Comparison of ENCODE assay signal across 9 mouse cellular contexts in the genomic region with DNA sequence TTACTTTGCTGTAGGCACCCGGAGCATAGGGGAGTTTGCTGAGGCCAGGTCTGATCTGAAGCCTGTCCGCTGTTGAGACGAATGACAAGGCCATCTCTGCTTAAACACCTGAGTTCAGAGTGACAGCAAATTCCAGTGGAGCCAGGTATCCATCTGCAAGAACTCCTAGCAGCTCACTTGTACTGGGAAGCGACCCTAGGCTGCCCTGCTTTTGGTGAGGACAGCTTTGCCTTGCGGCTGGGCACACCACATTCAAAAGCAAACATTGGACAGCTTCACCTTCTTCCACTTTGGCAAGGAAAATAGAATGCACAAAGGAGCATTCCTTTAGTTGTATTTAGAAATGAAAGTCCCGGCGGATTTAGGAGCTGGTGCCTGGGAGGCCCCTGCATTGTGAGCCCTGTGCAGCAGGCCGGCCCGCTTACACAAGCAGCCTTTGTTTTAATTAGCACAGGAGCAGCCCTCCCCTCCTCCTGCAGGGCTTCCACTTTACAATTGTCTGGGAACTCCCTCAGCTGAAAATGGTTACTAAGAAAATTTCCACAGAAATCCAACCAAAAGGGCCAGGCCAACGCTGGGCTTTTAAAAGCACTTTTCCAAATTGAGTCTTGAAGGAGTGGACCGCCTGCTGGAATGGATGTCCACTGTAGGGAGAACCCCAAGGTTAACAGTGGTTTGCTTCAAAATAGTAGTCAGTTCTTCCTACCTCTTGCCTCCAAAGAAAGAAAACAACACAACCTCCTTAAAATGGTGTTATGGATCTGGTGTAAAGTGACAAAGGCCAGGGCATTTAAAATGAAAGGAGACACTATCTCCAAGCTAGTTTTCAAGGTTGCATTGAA.
DNase-seq lines count a peak whose midpoint lies in the region; ATAC-seq and TF ChIP-seq lines count a peak whose summit lies in the region.
"Had no signal": no experiment of that assay in that cellular context is flagged by ENCODE, and none has a peak within 500 bp of the region (broad histone marks: within the 10 kb centered on the region; RNA-seq: fewer than 3 reads in every experiment).

No protein-coding gene starts in this region.

- 0 out of 2 replicates have a peak overlapping the region, but pooled peaks have one; percentile 7 for H3K9ac ChIP-seq in kidney, embryonic 15.5 days
- H3K9ac ChIP-seq in embryonic facial prominence, embryonic 14.5 days (ENCODE audit: low read depth, low read length), result 0 out of 2 replicates have a peak overlapping the region, but pooled peaks have one; percentile 9
- H3K9ac ChIP-seq in heart, embryonic 13.5 days, result peak overlapping the region; percentile 44
- H3K9ac ChIP-seq in midbrain, postnatal 0 days (replicated peaks; ENCODE audit: low read length, poor library complexity, severe bottlenecking), result no peak overlapping the region
- H3K9ac ChIP-seq: liver, embryonic 13.5 days had no signal

- TF ChIP-seq CTCF in midbrain, postnatal 0 days (IDR thresholded peaks at IDR 0.05), result no peak

- peaks cover 25% of the 10 kb centered on the region for H3K4me1 ChIP-seq in kidney, embryonic 15.5 days
- H3K4me1 ChIP-seq in embryonic facial prominence, embryonic 14.5 days (ENCODE audit: control insufficient read depth, insufficient read depth, low read length), result peaks cover 25% of the 10 kb centered on the region
- H3K4me1 ChIP-seq in heart, embryonic 13.5 days, result peaks cover 37% of the 10 kb centered on the region
- H3K4me1 ChIP-seq in midbrain, postnatal 0 days (ENCODE audit: insufficient read depth, low read length), result peaks cover 4% of the 10 kb centered on the region
- H3K4me1 ChIP-seq: liver, embryonic 13.5 days had no signal

- H3K36me3 ChIP-seq in kidney, embryonic 15.5 days, result no peaks in the 10 kb centered on the region
- no peaks in the 10 kb centered on the region for H3K36me3 ChIP-seq in embryonic facial prominence, embryonic 14.5 days (ENCODE audit: control insufficient read depth, insufficient read depth, low read length)
- H3K36me3 ChIP-seq in heart, embryonic 13.5 days, result no peaks in the 10 kb centered on the region
- no peaks in the 10 kb centered on the region for H3K36me3 ChIP-seq in midbrain, postnatal 0 days (ENCODE audit: insufficient read depth, low read length)
- H3K36me3 ChIP-seq: liver, embryonic 13.5 days had no signal

- H3K4me2 ChIP-seq in kidney, embryonic 15.5 days, result peak overlapping the region; percentile 21; the same call in 1 of the 2 replicates
- no peak overlapping the region for H3K4me2 ChIP-seq in embryonic facial prominence, embryonic 14.5 days (ENCODE audit: low read depth, low read length)
- H3K4me2 ChIP-seq in heart, embryonic 13.5 days, result peak overlapping the region; percentile 39
- H3K4me2 ChIP-seq in midbrain, postnatal 0 days (ENCODE audit: low read depth, low read length, poor library complexity, severe bottlenecking), result no peak overlapping the region
- H3K4me2 ChIP-seq: liver, embryonic 13.5 days had no signal

- no peaks in the 10 kb centered on the region for H3K27me3 ChIP-seq in kidney, embryonic 15.5 days
- H3K27me3 ChIP-seq in embryonic facial prominence, embryonic 14.5 days (replicated peaks; ENCODE audit: control insufficient read depth, insufficient read depth, low read length), result no peaks in the 10 kb centered on the region
- no peaks in the 10 kb centered on the region for H3K27me3 ChIP-seq in heart, embryonic 13.5 days (replicated peaks)
- H3K27me3 ChIP-seq in midbrain, postnatal 0 days (ENCODE audit: insufficient read depth, low read length), result no peaks in the 10 kb centered on the region
- H3K27me3 ChIP-seq: liver, embryonic 13.5 days had no signal

- no peak for DNase-seq in kidney, adult 18-20 months
- peak; percentile 78 for DNase-seq in embryonic facial prominence, embryonic 14.5 days (ENCODE audit: low spot score)
- DNase-seq in layer of hippocampus, adult 8-10 months (ENCODE audit: low spot score in 2 of 2), result peak; percentile 59 to 71
- peak; percentile 47 for DNase-seq in midbrain, postnatal 0 days (ENCODE audit: low spot score)
- DNase-seq in spleen, postnatal 10 days (ENCODE audit: low spot score in 2 of 2), result no peak
- DNase-seq in c-Kit-positive CD71-positive TER-119-positive erythroid progenitor cells, embryonic 14.5 days (ENCODE audit: low spot score), result no peak
- DNase-seq: liver, embryonic 13.5 days had no signal

- no peak overlapping the region for H3K4me3 ChIP-seq in kidney, embryonic 15.5 days (replicated peaks)
- no peak overlapping the region for H3K4me3 ChIP-seq in embryonic facial prominence, embryonic 14.5 days (ENCODE audit: low read depth, low read length)
- no peak overlapping the region for H3K4me3 ChIP-seq in heart, embryonic 13.5 days
- H3K4me3 ChIP-seq in midbrain, postnatal 0 days (ENCODE audit: low read depth, low read length), result no peak overlapping the region
- H3K4me3 ChIP-seq: liver, embryonic 13.5 days had no signal

- H3K9me3 ChIP-seq in kidney, embryonic 15.5 days (replicated peaks), result no peaks in the 10 kb centered on the region
- H3K9me3 ChIP-seq in embryonic facial prominence, embryonic 14.5 days (ENCODE audit: control insufficient read depth, low read length), result no peaks in the 10 kb centered on the region
- no peaks in the 10 kb centered on the region for H3K9me3 ChIP-seq in heart, embryonic 13.5 days
- H3K9me3 ChIP-seq in midbrain, postnatal 0 days (ENCODE audit: low read length), result no peaks in the 10 kb centered on the region
- H3K9me3 ChIP-seq: liver, embryonic 13.5 days had no signal

- peak overlapping the region; percentile 29; the same call in 1 of the 2 replicates for H3K27ac ChIP-seq in kidney, embryonic 15.5 days
- peak overlapping the region; percentile 82 for H3K27ac ChIP-seq in embryonic facial prominence, embryonic 14.5 days (replicated peaks; ENCODE audit: low read depth, low read length)
- H3K27ac ChIP-seq in heart, embryonic 13.5 days (replicated peaks), result peak overlapping the region; percentile 75
- 0 out of 2 replicates have a peak overlapping the region, but pooled peaks have one; percentile 43 for H3K27ac ChIP-seq in midbrain, postnatal 0 days (ENCODE audit: low read depth, low read length)
- H3K27ac ChIP-seq: liver, embryonic 13.5 days had no signal

- 29% methylated on average over 11 of the region's 11 CpGs for WGBS in kidney, embryonic 15.5 days
- WGBS in embryonic facial prominence, embryonic 14.5 days, result 26% methylated on average over 11 of the region's 11 CpGs
- 30% methylated on average over 11 of the region's 11 CpGs for WGBS in heart, embryonic 13.5 days
- WGBS in midbrain, postnatal 0 days, result 24% methylated on average over 11 of the region's 11 CpGs

- peak; percentile 79 for ATAC-seq in kidney, embryonic 15.5 days (replicated peaks; ENCODE audit: low FRiP score)
- ATAC-seq in embryonic facial prominence, embryonic 14.5 days (ENCODE audit: low read depth), result peak; percentile 71; the same call in 1 of the 2 replicates
- ATAC-seq in heart, embryonic 13.5 days (ENCODE audit: extremely low read depth, insufficient number of reproducible peaks, low FRiP score, low TSS enrichment), result no peak
- peak; percentile 54; the same call in 1 of the 2 replicates for ATAC-seq in midbrain, postnatal 0 days (ENCODE audit: low FRiP score)

Comparison
In these comparisons a context has a peak if more than half of its experiments do, and no peak if none do; other contexts are left out.
1. H3K27ac ChIP-seq: peak in every context shown above with its lines; median percentile 82 in embryonic facial prominence, embryonic 14.5 days; 75 in heart, embryonic 13.5 days; 43 in midbrain, postnatal 0 days; 29 in kidney, embryonic 15.5 days.
2. H3K4me2 ChIP-seq: peak in kidney, embryonic 15.5 days (single experiment) and heart, embryonic 13.5 days (single experiment); none in embryonic facial prominence, embryonic 14.5 days (single experiment) and midbrain, postnatal 0 days (single experiment).
3. DNase-seq: peak in embryonic facial prominence, embryonic 14.5 days (single experiment), layer of hippocampus, adult 8-10 months (2 of 2) and midbrain, postnatal 0 days (single experiment); none in kidney, adult 18-20 months (single experiment), spleen, postnatal 10 days (0 of 2) and c-Kit-positive CD71-positive TER-119-positive erythroid progenitor cells, embryonic 14.5 days (single experiment).